Mouse (Mus musculus): Measurements from ENCODE around the gene Efl1.
"Not testable (repeated sequence)": the region's sequence is repeated elsewhere in the genome, so short reads cannot be mapped to it uniquely, and the experiment has no call there.

Gene Efl1

DNA sequence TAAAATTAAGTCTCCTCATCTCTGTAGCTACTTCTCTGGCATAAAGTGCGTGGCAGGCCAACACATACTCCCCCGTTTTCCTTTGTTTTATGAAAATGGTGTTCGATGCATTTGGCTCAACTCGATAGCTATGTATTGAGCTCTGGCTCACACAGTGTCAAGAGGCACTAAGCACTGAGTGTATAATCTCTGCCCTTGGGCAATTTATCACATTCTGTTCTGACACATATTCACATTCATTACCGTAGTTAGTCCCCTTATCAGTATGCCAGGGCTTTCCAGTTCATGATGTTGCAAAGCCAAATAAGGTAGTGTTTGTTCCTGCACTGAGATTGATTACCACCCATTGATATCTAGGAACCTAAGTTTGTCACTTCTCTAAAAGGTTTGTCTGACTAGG, 71.3 kb downstream of the Efl1 start:
- DNase-seq (ENCODE audit: low read depth): no peak

DNA sequence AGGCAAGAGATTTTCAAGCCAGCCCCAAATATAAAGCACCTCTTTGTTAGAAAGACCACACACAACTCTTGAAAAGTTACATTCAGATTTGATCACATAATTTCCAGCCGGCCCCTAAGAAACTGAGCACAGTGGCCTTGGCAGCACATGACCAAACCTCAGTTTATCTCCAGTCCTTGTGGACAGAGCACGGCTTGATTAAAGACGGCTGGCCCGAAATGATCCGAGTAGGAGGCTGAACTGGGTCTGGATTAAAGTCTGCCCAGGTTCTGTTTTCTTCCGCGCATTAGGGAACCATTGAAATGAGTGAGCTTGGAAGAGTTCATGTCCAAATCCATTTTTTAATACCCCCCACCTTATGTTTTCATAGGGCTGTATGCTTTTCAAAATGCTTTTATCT, 72.1 kb downstream of the Efl1 start:
- DNase-seq (ENCODE audit: low read depth): no peak

DNA sequence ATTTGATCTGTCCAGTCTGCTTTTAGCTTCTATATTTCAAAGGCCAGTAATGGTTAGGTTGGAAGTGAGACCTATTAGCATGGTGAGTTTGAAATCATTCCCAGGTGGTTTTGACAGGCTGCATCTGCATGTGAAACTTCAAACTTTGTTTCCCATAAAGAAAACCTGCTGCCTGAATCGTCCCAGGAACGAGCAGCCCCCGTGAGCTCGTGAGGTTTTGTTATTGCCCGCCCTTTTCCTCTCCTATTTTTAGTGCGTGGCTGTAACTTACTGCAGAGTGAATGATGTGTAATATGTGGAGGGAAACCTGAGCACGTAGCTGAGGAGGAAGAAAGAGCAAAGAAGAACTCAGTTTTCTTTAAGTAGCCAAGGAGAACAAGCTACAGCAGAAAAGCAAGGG, 72.5 kb downstream of the Efl1 start:
- peak; percentile 54 for DNase-seq (ENCODE audit: low read depth)

DNA sequence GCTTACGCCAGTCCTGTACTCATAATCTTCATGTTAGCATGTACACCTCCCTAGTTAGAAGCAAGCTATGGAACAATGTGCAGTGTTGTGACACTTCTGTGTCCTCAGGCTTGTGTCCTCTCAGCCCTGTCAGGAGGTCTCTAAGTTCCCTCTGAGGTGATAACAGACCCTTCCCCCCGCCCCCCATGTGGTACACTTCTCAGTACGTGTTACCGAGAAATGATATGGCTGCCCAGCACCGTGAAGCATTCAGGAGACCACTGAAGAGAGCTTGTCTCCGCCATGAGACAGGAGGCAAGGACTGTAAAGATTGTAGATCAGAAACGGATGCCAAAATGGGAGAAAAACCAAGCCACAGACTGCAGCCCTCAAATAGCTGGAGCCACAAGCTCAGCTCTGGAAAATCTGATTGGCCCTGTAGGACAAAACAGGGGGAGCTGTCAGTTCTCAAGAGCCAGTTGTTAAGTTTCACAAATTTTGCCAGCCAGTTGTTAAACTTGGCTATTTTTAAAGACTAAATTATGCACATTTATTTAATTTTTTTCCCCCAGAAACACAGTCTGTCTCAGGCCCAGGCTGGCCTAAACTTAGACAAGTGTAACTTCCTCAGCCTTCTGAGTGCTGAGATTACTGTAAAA, 74.2 kb downstream of the Efl1 start:
- no peak for DNase-seq (ENCODE audit: low read depth)

DNA sequence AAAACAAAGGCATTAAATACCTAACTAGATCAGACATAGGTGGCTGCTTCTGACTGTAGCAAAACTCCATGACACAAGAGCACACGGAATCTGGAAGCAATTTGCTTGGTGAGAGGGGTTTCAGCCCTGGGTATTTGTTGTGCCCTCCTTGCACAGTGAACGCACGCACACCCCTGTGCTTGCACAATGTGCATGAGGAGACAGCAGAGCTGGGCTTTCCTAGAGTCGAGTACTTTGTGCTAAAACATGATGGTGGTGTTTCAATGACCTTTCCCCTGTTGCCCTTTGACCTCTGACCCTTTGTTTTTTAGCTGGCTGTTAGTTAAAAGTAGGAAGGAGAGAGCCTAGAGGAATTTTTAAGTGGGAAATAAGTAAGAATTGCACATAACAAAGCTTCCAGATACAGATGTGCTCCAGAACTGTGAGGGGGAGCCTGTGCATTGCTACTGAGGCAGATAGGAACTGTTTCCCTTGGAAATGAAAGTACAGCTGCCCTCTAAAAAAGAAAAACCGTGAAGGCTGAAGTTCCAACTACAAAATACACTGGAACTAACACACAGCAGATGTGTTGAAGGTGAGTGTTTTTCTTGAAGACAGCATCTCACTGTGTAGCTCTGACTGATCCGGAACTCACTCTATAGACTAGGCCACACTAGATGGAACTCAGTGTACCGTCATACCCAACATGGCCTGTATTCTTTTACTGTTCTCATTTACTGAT, 74.9 kb downstream of the Efl1 start:
- no peak for DNase-seq (ENCODE audit: low read depth)

DNA sequence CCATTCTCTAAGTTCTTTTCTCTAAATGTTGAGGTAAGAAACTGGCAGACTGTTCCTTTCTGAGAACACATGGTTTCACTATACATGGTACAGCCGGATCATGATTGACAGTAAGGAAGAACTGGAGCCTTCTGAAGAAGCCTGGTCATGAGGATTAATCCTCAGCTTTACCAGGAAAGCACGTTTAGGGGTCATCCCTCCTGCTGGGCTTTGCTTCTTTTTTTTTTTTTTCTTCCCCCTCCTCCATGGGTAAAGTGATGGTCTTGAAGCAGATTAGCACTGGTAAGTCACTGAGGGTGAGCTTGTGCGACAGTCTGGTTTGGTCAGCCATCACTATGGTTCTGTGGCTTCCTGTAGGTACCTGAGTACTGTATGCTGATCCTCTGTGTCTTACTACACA, 76.1 kb downstream of the Efl1 start:
- no peak for DNase-seq (ENCODE audit: low read depth)

DNA sequence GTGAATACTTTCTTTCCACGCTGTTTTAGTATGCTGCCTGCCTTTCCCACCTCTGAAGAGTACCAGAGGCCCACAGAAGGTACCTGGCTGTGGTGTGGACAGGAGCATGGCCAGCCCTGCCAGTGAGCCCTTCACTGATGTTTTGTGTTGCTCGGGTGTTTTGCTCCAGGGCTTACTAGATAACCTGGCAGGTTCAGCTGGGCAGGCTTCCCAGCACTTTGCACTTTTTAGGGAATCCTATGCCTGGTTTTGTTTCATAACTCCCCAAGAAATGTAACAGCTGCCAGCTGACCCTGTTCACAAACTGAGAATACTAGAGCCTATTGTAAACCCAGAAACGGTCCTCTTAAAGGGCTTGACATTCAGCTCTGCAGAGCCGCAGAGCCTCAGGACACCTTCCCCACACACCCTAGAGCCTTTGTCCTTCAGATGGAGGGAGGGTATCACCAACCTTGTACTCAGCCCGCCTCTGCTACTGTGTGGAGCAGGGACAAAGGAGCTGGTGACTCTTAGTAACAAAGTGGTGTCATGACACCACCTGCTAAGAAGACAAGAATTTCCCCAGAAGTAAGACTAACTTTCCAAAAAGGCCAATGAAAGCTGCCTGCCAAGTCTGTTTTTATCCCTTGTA, 76.7 kb downstream of the Efl1 start:
- DNase-seq (ENCODE audit: low read depth): no peak

DNA sequence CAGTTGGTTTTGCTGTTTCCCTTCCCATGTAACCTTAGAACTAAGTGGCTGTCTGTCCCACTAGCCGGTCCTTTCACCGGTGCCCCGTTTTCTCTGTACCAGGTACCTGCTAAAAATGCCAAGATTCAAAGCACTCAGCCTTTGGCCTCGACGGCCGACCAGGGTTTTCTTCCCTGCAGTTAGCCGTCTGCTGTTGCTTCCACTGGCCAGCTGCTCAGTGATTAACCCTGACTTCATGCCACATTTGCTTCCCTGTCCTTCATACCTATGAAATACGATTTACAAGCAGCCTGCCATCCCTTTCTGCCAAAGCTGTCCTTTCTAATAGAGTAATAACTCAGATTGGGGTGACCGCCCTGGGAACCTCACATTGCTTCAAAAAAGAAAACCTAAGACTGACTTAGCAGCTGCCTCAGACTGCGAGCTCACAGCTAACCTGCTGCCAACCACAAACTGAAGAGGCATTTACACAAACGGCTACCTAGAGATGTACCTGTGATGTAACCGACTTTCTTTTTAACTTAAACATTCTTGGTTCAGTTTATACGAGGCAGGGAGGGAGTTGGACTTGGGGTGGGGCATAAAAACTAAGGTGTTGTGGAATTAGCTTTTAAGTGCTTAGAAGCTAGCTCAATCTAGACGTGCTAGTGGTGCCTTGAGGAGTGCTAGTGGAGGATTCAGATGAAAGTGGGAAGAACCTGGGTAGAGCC, 77.5 kb downstream of the Efl1 start:
- no peak for DNase-seq (ENCODE audit: low read depth)

DNA sequence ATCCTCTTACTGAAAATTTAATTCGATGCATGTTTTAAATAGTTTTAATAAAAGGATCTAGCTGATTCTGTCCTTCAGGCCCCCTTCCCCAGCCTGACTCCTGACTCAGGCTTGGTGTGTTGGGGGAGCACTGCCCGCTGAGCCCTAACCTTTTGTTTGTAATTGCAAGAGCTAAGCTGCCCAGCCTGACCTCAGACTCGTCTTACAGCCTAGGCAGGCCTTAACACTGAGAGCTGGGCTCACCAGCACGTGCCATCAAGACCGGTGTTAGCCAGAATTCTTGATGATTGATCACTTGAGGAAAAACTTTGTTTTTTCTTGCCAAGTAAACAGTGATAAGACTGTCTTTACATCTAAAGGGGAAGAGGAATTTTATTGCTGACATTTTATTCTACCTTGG, 78.7 kb downstream of the Efl1 start:
- DNase-seq (ENCODE audit: low read depth): no peak

DNA sequence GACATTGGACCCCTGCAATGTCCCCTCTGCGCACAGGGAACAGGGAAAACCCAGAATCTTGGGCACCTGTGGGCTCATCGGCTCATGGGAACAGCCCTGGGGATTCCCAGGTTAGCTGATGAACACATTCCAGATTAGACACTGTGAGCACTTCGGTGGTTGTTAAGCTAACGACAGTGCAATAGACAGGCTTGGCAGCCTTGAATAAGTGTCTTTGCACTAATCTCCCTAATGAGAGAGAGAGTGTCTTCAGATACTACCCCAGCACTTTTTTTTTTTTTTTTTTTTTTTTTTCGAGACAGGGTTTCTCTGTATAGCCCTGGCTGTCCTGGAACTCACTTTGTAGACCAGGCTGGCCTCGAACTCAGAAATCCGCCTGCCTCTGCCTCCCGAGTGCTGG, 80.6 kb downstream of the Efl1 start:
- not testable (repeated sequence) for DNase-seq (ENCODE audit: low read depth)

DNA sequence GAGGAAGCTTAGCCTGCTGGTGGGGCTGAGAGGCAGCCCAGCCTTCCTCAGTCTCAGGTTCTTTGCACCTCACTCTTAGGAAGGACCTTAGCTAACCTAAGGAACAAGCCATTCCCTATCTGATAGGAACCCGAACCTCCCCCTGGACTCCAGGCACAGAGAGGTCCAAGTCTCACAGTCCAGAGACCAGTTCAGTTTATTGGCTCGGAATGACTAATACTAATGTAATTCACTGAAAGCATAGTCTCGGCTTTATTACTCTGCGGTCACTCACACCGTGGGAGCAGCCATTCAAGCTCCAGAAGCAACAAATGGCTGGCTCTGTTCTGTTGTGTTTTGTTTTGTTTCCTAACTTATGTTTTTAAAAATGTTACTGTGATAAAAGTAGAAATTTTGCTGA, 84.7 kb downstream of the Efl1 start:
- DNase-seq (ENCODE audit: low read depth): no peak

DNA sequence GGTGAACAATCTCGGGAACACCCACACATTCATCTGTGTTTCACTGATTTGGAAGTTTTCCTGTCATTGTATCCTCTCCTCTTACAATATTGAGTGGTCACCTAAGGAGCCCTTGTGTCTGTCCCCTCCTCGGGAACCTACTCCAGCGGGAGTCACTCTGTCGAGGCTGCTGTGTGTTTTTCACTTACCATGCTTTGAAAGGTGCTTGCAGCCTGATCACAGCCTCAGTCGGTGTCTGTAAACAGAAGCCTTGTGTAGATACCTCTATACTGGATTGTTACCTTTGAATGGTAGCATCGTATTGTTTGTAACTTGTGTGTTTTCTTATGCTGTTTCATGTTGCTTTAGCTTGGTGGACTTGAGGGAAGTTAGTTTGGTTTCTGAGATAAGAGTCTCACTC, 85.6 kb downstream of the Efl1 start:
- DNase-seq (ENCODE audit: low read depth): no peak

DNA sequence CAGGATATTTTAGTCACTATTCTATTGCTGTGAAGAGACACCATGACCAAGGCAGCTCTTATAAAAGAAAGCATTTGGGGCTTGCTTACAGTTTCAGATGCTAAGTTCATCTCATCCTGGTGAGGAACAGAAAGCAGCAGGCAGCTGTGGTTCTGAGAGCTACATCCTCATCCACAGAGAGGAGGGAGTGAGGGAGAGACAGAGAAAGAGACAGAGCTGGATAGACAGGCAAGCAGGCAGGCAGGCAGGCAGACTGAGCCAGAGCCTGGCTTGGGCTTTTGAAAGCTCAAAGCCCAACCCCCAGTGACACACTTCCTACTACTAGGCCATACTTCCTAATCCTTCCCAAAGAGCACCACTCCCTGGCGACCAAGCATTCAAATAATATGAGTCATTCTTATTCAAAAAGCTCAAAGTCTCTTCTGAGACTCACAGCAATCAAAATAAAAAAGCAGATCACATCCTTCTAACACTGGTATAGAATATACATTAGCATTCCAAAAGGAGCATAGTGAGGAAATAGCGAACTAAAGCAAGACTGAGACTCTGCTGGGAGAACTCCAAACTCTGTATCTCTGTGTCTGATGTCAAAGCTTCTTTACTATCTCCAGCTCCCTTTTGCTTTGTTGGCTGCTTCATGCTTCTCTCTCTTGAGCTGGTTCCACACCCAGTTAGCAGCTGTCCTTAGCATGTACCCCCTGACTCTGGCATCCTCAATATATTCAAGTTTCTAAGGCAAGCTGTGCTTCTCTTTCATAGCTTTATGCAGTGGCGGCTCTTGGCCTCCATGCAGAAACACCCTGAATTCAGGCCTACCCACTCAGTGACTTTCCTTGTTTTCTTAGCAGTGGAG, 86.6 kb downstream of the Efl1 start:
- DNase-seq (ENCODE audit: low read depth): peak; percentile 22

DNA sequence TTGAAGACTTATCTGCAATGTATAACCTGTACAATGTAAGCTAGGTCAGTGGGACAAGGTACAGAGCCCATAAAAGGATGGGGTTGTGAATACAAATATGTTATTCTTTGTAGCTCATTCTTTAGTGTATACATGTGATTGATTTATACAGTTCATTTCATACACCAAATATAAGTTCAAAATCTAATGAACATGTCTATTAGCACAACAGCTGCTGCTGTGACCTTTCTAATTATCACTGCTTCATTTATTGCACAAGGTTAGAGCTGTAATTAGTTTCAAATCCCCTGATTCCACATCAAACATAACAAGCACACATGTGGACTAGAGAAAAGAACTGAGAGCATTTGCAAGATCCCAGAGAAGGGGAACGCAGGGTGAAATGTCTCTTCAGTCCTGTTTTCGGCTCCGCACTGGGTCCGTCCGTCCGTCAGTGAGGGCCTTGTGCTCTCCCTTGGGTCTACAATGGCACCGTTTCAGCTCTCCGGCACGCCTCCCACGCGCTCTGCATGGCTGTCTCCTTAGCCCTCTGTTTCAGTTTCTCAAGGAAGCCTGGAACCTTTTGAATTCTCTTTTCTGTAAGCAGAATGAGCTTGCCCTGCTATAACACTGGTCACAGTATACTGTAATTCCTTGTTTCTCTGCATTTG, 94.8 kb downstream of the Efl1 start:
- DNase-seq (ENCODE audit: low read depth): no peak

DNA sequence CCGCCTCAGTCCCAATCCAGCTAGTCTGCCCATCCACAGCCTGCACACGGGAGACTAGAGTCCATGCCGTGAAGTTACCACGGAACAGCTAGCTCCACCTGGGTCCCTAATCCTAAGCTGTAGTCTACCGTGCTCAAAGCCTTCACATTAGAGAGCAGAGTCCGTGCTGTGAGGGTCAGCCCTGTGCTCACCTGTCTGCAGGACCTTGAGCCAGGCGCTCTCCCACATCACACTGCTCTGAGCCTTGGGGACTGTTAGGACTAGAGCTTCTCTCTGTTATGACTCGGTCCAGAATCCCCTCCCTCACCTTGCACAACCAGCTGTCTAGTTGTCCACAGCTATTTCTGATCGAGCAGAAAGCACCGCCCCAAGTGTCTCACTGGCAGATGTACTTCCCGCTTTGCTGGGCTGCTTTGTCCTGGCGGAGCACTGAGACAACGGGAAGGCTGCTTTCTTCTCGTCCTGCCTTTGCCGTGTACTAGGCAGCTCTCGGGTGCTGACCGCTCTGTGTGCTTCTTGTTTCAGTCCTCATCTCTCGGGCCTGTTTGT, 95.8 kb downstream of the Efl1 start:
- DNase-seq (ENCODE audit: low read depth): no peak

DNA sequence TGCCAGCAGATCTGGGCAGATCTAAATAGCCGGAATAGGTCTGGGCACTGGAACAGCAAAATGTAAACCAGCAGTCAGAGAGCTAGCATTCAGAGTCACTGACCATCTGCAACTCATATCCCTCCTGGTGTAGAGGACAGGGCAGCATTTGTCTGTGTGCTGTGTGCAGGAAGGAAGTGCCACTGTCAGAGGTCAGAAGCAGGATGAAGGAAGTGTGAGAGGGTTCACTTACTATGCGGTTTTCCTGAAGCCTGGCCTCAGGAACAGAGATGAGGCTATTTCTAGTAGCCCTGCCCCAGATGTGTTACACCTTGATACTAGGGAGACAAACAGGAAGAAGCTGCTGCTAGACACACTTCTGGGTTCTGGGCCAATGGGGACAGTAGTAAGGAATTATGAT, 100.4 kb downstream of the Efl1 start:
- DNase-seq (ENCODE audit: low read depth): peak; percentile 87

DNA sequence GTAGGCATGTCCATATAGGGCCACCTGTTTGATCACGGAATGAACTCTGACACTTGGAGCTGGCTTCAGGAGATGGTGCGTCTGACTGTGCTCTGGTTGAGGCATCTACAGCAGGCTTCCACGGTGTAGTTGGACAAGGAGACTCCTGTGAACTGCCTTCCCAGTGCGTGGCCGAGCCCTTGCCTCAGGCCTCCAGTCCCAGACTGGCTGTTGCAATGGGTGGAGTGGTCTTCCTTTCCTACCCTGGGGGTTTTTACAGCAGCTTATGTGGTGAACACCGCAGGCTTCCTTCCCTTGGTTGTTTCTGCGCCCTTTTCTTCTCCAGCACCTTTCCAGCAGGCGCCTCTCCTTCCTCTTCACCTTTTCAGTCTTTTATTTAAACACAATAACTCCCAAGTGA, 100.8 kb downstream of the Efl1 start:
- no peak for DNase-seq (ENCODE audit: low read depth)

DNA sequence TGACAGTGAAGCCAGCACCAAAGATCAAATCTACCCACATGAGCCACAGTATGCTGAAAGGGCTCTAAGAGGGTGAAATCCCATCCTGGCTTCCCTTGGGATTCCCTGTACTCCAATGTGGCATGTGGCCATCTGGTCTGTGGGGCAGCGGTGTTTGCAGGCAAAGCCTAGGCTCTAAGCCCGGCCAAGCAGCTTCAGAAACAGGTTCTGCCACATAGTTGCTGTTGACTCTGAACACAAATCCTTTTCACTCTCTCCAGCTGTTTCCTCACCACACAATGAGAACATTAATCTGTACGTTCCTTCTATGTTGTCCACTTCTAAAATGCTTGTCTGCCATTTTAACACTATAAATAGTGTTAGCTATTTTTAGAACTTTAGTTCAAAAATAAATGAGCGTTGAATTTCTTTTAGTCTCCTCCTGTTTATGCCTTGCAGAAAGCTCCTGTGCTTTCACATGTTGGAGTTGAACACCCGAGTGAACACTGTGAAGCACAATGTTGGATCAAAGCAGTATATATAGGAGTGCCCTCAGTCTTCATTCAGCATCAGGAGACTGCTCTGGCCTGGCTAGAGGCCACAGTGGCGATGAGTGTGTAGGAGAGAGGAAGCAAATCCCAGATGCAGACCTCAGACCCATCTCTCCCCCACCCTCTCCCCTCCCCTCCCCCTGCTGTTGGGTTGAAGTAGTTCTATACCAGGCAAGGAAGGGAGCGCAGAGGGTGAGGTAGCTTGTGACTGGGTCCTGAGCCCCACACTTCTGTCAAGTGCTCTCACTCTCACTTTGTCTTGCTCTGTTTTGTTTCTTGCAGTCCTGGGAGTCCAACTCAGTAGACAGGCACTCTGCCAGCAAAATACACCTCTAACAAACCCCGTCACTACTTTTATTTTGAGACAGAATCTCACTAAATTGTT, 104.0 kb downstream of the Efl1 start:
- DNase-seq (ENCODE audit: low read depth): no peak

DNA sequence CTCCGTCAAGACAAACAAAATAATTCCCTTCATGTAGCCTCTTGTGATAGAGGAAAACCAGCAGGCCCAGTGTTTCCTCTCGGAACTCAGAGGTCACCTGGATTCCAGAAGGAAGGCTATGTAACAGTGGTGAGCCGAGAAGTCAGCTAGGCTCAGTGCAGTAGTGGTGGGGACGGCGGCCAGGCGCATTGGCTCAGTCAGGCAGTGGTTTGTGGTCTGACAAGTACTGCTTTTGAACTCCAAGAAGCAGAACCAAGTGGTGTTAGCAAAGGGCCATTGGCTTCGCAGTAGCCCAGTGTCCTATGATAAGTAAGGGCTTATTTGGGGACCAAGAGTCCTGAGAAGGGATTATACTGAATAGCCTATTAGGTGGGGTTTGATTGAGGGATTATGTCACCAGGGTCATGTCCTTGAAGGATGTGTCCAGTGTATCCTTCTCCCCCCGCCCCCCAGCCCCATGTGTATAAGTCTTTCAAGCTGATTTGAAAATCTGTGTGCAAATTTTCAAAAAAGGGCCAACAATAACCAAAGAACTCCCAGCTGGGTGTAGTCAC, 107.3 kb downstream of the Efl1 start:
- DNase-seq (ENCODE audit: low read depth): peak; percentile 38

DNA sequence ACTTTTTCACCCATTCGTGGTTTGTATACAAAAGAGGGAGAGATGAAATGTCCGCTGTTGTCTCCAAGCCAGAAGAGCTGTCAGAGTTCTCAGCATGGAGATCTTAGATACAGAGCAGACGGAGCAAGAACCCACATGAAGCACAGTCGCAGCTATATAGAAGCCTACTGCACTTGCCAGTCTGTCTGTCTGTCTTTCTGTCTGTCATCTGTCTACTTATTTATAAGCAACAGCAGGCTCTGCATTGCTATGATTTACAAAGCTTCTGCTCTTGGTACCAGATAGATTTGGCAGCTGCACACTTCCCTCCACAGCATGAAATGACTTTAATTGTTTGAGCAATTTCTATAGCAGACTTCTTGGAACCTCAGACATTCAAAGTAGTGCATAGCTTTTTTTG, 110.1 kb downstream of the Efl1 start:
- no peak for DNase-seq (ENCODE audit: low read depth)

Data from 416B (cell line).